Mouse (Mus musculus): ENCODE data around the gene Hsd3b4. TPM values are rescaled to one million over a fixed set of nuclear protein-coding genes. Genes with fewer than 3 reads are reported as not detected.

Gene Hsd3b4
- total RNA-seq, 2 experiments from 2014 or later = not detected

Other genes with a start within 250 kb of the Hsd3b4 start
- gene Hmgcs2, start 230.1 kb downstream of the Hsd3b4 start, total RNA-seq (2021) = 10 to 100 TPM; 11.9 to 14.1 TPM
- 10 to 100 TPM; 49.4 to 57.8 TPM for gene Phgdh, start 170.5 kb downstream of the Hsd3b4 start, total RNA-seq (2021)
- 10 to 100 TPM; 39.2 to 42.4 TPM for gene Zfp697, start 128.1 kb downstream of the Hsd3b4 start, total RNA-seq (2021)
- gene Gm4450, start 53.4 kb downstream of the Hsd3b4 start, total RNA-seq (2021) = not detected
- not detected for gene Gm10681, start 78.3 kb upstream of the Hsd3b4 start, total RNA-seq (2021)
- not detected for gene Hsd3b5, start 119.7 kb upstream of the Hsd3b4 start, total RNA-seq (2021)
- gene Hsd3b2, start 214.0 kb upstream of the Hsd3b4 start, total RNA-seq (2021) = under 1 TPM; 0.08 to 0.11 TPM